Mouse (Mus musculus) E14TG2a.4 (cell line): ENCODE results near the gene Sept6.

Experiments
- CTCF ChIP-seq: conservative IDR thresholded peaks from 2 replicates; pipeline ENCODE4 v1.5.1; 2014; ENCODE audit warnings: low read length
- NANOG ChIP-seq: IDR thresholded peaks from 2 replicates; pipeline ENCODE4 v1.6.1; 2014; ENCODE audit warnings: borderline replicate concordance, low read length, mixed read lengths
- POU5F1 ChIP-seq: IDR thresholded peaks from 2 replicates; pipeline ENCODE4 v1.6.1; 2014; ENCODE audit warnings: low read length, borderline replicate concordance

GRCm38 (mm10) chrX:37028378-37028777 is 36.8 kb upstream of the Sept6 start:
- TF ChIP-seq CTCF (no peak), POU5F1 (no peak), NANOG (no peak)
